Mouse (Mus musculus): Measurements from ENCODE around the gene Ntsr2. TPM values are rescaled to one million over a fixed set of nuclear protein-coding genes. Genes with fewer than 3 reads are reported as not detected.
"Not testable (repeated sequence)": the region's sequence is repeated elsewhere in the genome, so short reads cannot be mapped to it uniquely, and the experiment has no call there.

Ntsr2 gene
- total RNA-seq, 2 experiments from 2014 or later, result 7.2 to 7.9 TPM

- DNase-seq, result no peak
These were observed 4.9 kb upstream of the Ntsr2 start for GRCm38 (mm10) chr12:16648273-16648672.

- peak in 1 of 2 experiments; percentile 66 for DNase-seq
These were observed 3.4 kb upstream of the Ntsr2 start for GRCm38 (mm10) chr12:16649819-16650218.

- no peak for DNase-seq
These were observed 2.4 kb downstream of the Ntsr2 start for GRCm38 (mm10) chr12:16655604-16656003.

GRCm38 (mm10) chr12:16656906-16657875 lies 4.0 kb downstream of the Ntsr2 start:
- no peak for DNase-seq

- DNase-seq, result no peak
These were observed 8.3 kb downstream of the Ntsr2 start for GRCm38 (mm10) chr12:16661459-16661858.

- DNase-seq, result no peak
These were observed 8.8 kb downstream of the Ntsr2 start for GRCm38 (mm10) chr12:16661936-16662335.

- no peak for DNase-seq
These were observed 9.9 kb downstream of the Ntsr2 start for GRCm38 (mm10) chr12:16662955-16663585.

GRCm38 (mm10) chr12:16665022-16665421 lies 11.8 kb downstream of the Ntsr2 start:
- DNase-seq, result no peak

- no peak for DNase-seq
These were observed 16.0 kb downstream of the Ntsr2 start for GRCm38 (mm10) chr12:16669176-16669575.

- DNase-seq, result no peak
These were observed 19.1 kb downstream of the Ntsr2 start for GRCm38 (mm10) chr12:16672246-16672645.

GRCm38 (mm10) chr12:16690631-16691030 lies 37.4 kb downstream of the Ntsr2 start:
- DNase-seq, result no peak

GRCm38 (mm10) chr12:16694783-16695182 lies 41.6 kb downstream of the Ntsr2 start:
- no peak for DNase-seq

- DNase-seq, result not testable (repeated sequence)
These were observed 42.1 kb downstream of the Ntsr2 start for GRCm38 (mm10) chr12:16695252-16695651.

GRCm38 (mm10) chr12:16696146-16696545 lies 43.0 kb downstream of the Ntsr2 start:
- DNase-seq, result no peak

- DNase-seq, result peak; percentile 13 to 30
These were observed 45.5 kb downstream of the Ntsr2 start for GRCm38 (mm10) chr12:16698691-16699090.

Other genes starting within 250 kb of the Ntsr2 start
- gene Lpin1, start 42.4 kb upstream of the Ntsr2 start, total RNA-seq (2021), result 100 to 1,000 TPM; 161 to 165 TPM
- gene Greb1, start 147.5 kb downstream of the Ntsr2 start, total RNA-seq (2021), result under 1 TPM; 0.27 to 0.33 TPM
- 10 to 100 TPM; 84.6 to 86.7 TPM for gene E2f6, start 157.6 kb downstream of the Ntsr2 start, total RNA-seq (2021)
- gene Rock2, start 241.5 kb downstream of the Ntsr2 start, total RNA-seq (2021), result 10 to 100 TPM; 78.3 to 79.9 TPM